Mouse (Mus musculus) limb, embryonic 12.5 days (tissue): ENCODE results near the gene Car7. TPM values are rescaled to one million over a fixed set of nuclear protein-coding genes. Genes with fewer than 3 reads are reported as not detected.
A peak's percentile ranks its signal among the peaks of the same experiment; 100 is the strongest.

ENCODE experiments used
- ATAC-seq: fragments of 200-750 bp; cut with Nextera tagmentation; 2 replicates; pipeline ENCODE4 v1.8.0; 2017; ENCODE audit warnings: low read depth, moderate TSS enrichment; ENCODE audit not compliant: insufficient number of reproducible peaks, insufficient read depth, low FRiP score, low TSS enrichment
- H3K27ac ChIP-seq: fragments of 300-500 bp; sonication (generic); 2 replicates; pipeline ENCODE4 v1.5.1; 2016; ENCODE audit warnings: mild to moderate bottlenecking, moderate library complexity
- H3K27me3 ChIP-seq: fragments of 300-500 bp; sonication (generic); 2 replicates; pipeline ENCODE4 v1.6.1; 2016; ENCODE audit warnings: mild to moderate bottlenecking, moderate library complexity
- H3K36me3 ChIP-seq: fragments of 300-500 bp; sonication (generic); 2 replicates; pipeline ENCODE4 v1.6.1; 2016; ENCODE audit warnings: mild to moderate bottlenecking, moderate library complexity
- H3K4me1 ChIP-seq: fragments of 300-500 bp; sonication (generic); replicated peaks from 2 replicates; pipeline ENCODE4 v1.6.1; 2016
- H3K4me2 ChIP-seq: fragments of 300-500 bp; sonication (generic); 2 replicates; pipeline ENCODE4 v1.6.1; 2016; ENCODE audit warnings: mild to moderate bottlenecking, moderate library complexity
- H3K4me3 ChIP-seq: fragments of 300-500 bp; sonication (generic); replicated peaks from 2 replicates; pipeline ENCODE4 v1.5.1; 2016; ENCODE audit warnings: mild to moderate bottlenecking
- H3K9ac ChIP-seq: fragments of 300-500 bp; sonication (generic); replicated peaks from 2 replicates; pipeline ENCODE4 v1.6.1; 2016; ENCODE audit warnings: mild to moderate bottlenecking, moderate library complexity
- H3K9me3 ChIP-seq: fragments of 300-500 bp; sonication (generic); 2 replicates; pipeline ENCODE4 v1.6.1; 2016; ENCODE audit warnings: mild to moderate bottlenecking, moderate library complexity
- WGBS: fragments of 180-500 bp; shearing (Covaris S2); methylation state at CpG from one replicate; pipeline ENCODE4 v1.1.7; 2016; 5-methylcytosine and 5-hydroxymethylcytosine counted together
- polyA plus RNA-seq: library from polyadenylated mRNA; unstranded; fragments of >200 nt; fragmentation: Nextera tagmentation; extraction: Ambion mirVana; gene quantifications from 2 replicates; pipeline ENCODE4 v1.2.1, GENCODE M21; 2016

Car7 gene
- polyA plus RNA-seq, 1 experiment from 2014 or later = 1.5 TPM

DNA sequence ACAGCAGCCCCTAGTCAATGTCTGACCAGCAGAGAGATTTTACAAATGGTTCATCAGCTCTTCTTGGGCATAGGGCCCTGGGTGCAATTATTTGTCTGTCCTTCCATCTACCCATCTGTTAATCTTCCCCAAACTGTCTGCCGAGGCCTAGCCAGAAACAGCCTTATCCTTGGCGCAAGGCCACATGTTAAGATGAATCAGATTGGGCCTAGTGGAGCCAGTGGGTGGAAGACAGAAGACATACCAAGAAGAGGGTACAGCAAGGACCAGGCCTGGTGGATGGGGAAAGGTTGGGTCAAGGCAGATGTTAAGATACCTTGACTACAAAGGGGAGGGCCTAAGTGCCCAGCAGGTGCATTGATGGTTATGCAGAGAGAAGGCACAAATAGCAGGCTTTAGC is 5.1 kb downstream of the Car7 start:
- no peaks in the 10 kb centered on the region for H3K9me3 ChIP-seq
- no peak for ATAC-seq
- peaks cover 68% of the 10 kb centered on the region for H3K27me3 ChIP-seq
- no peak overlapping the region for H3K4me2 ChIP-seq
- H3K9ac ChIP-seq = no peak overlapping the region
- H3K36me3 ChIP-seq = no peaks in the 10 kb centered on the region
- H3K4me3 ChIP-seq = no peak overlapping the region
- WGBS = 93% methylated on average over 2 of the region's 2 CpGs
- H3K27ac ChIP-seq = no peak overlapping the region
- peaks cover 20% of the 10 kb centered on the region for H3K4me1 ChIP-seq

DNA sequence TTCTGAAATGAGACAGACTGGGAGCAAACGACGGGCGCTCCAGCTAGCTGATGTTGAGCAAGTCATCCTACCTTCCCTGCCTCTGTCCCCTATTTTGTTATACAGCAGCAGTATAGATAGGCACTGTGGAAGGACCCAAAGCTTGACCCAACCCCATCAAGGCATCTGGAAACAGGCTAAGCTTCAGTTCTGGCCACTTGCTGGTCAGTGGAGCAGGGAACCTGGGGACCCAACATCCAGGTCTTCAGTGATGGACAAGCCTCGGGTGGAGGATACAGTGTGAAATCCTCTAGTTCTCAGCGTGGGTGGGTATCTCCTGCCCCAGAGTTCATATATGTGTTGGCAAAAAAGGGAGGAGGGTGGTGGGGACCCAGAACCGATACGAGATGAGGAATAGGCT is 5.7 kb downstream of the Car7 start:
- Histone ChIP-seq H3K27ac (no peak overlapping the region), H3K4me3 (peak overlapping the region; percentile 50), H3K27me3 (peaks cover 68% of the 10 kb centered on the region), H3K36me3 (no peaks in the 10 kb centered on the region), H3K9ac (no peak overlapping the region), H3K9me3 (no peaks in the 10 kb centered on the region), H3K4me1 (peaks cover 14% of the 10 kb centered on the region), H3K4me2 (peak overlapping the region; percentile 81)
- 31% methylated on average over 7 of the region's 7 CpGs for whole genome bisulfite sequencing
- no peak for ATAC-seq

DNA sequence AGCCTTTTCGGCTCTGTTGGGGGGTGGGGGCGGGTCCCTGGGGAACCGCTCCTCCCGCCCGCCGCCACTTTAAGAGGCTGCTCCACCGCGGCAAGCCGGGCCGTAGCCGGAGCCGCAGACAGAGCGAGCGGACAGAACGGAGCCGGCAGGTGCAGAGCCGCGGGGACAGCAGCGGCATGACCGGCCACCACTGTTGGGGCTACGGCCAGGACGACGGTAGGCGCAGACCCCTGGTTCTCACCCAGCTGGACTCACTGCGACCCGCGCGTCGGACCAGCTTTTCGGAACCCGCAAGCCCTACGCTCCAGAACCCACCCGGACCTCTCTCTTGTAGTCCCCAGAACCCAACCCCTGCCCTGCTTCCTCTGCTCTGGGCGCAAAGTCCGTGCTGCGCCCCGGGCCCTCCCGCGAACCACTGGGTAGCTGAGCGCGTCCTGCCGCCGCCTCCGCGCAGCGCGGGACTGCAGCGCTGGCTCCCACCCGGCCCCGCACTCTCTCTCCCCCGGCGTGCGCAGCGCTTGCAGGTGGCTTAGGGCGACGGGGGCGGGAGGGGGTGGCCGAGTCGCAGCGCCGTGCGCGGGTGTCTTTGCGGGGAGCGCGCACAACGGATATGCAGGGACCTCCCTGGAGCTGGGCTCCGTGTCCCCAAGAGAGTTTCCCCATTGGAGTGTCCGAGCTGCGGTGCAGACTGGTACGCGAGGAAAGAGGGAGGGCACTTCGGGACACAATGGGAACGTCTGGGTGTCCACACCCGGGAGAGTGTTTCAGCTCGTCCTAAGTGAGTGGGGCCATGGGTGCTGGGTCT is 6.4 kb downstream of the Car7 start:
- peaks cover 11% of the 10 kb centered on the region for H3K4me1 ChIP-seq
- under 1% methylated on average over 76 of the region's 76 CpGs for WGBS
- peak overlapping the region; percentile 50 for H3K4me3 ChIP-seq
- H3K36me3 ChIP-seq = no peaks in the 10 kb centered on the region
- peak; percentile 17; the same call in 1 of the 2 replicates for ATAC-seq
- H3K9me3 ChIP-seq = no peaks in the 10 kb centered on the region
- peak overlapping the region; percentile 54 for H3K9ac ChIP-seq
- peaks cover 68% of the 10 kb centered on the region for H3K27me3 ChIP-seq
- no peak overlapping the region for H3K27ac ChIP-seq
- H3K4me2 ChIP-seq = peak overlapping the region; percentile 81

DNA sequence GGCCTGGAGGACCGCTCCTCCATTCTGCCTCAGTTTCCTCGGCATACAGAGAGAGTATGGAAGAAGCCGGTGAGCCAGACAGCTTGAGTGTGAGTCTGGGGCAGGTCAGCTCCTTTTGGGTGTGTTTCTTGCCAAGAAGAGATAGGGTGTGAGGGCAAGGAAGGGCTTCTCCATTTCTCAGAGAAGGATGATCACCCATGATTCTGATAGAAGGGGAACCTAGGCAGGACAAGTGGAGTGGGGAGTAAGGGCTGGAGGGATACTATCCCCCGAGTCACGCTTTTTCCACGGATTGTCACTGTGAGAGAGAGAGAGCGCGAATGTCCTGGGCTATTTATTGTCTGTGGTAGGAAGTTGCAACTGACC is 7.0 kb downstream of the Car7 start:
- Histone ChIP-seq H3K4me1 (peaks cover 11% of the 10 kb centered on the region), H3K36me3 (no peaks in the 10 kb centered on the region), H3K4me3 (peak overlapping the region; percentile 50), H3K27me3 (peaks cover 68% of the 10 kb centered on the region), H3K9ac (no peak overlapping the region), H3K9me3 (no peaks in the 10 kb centered on the region), H3K4me2 (peak overlapping the region; percentile 81), H3K27ac (no peak overlapping the region)
- 15% methylated on average over 8 of the region's 8 CpGs for WGBS
- ATAC-seq = no peak

DNA sequence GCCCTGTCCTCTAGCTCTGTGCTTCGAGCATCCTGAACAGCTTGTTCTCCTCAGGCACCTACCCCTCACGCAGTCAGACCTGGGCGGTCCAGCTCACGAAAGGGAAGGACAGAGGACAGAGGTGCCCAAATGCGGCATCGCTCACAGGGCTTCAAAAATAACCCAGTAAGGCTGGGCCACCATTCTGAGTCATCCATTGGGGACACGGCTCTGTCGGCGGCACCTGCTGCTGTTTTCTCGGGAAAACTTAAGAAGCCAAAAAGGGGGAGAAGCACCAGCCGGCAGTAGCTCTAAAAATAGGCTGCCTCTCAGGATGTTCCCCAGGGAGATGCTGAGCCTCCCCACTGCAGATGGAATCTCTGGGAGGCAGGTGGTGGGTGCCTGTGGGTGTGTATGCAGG is 7.7 kb downstream of the Car7 start:
- peaks cover 11% of the 10 kb centered on the region for H3K4me1 ChIP-seq
- ATAC-seq = no peak
- no peak overlapping the region for H3K4me2 ChIP-seq
- H3K36me3 ChIP-seq = no peaks in the 10 kb centered on the region
- H3K27ac ChIP-seq = no peak overlapping the region
- WGBS = 15% methylated on average over 11 of the region's 11 CpGs
- no peak overlapping the region for H3K9ac ChIP-seq
- H3K9me3 ChIP-seq = no peaks in the 10 kb centered on the region
- no peak overlapping the region for H3K4me3 ChIP-seq
- peaks cover 67% of the 10 kb centered on the region for H3K27me3 ChIP-seq

DNA sequence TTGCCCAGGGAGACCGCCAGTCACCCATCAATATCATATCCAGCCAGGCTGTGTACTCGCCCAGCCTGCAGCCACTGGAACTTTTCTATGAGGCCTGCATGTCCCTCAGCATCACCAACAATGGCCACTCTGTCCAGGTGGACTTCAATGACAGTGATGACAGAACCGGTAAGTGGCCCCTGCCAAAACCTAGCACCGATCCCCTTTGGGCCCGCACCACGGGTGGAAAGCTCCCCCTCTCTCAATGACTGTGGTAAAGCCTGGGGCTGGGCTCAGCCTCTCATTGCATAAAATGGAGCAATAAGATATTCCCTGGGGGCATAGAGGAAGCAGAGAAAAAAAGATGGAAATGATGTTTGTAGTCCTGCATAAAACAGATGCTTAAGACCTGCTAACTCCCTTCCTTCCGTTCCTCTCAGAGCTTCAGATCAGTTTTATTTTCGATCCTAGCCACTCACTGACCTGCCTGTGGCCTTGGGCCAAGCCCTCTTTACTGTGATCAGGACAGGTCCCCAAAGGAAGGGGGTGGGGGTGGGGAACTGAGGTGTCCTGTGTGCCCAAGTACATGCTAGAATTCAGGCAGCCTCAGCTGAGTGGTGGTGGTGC is 9.1 kb downstream of the Car7 start:
- H3K4me1 ChIP-seq = peaks cover 11% of the 10 kb centered on the region
- peaks cover 60% of the 10 kb centered on the region for H3K27me3 ChIP-seq
- H3K9ac ChIP-seq = no peak overlapping the region

DNA sequence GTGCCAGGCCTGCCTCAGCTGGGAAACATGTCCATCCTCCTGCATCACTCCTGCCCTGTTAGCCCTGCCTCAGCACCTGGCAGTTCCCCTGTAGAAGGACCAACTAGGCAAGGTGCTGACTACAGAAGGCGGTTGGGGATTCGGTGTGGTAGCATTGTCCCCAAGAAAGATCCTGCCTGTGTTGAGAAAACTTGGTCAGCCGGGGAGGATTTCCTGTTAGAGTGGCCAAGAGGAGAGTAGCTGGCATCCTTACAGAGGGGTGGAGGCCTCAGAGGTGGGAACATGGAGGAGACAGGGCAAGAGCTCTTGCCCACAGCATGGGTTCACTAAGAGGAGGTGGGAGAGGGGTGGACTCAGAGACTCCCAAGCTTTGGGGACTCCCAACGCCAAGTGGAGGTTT is 20.7 kb downstream of the Car7 start:
- no peak overlapping the region for H3K4me2 ChIP-seq
- no peak overlapping the region for H3K9ac ChIP-seq
- 89% methylated on average over 4 of the region's 4 CpGs for WGBS
- H3K4me1 ChIP-seq = peaks cover 5% of the 10 kb centered on the region
- no peak overlapping the region for H3K27ac ChIP-seq
- H3K36me3 ChIP-seq = no peaks in the 10 kb centered on the region
- ATAC-seq = no peak
- H3K27me3 ChIP-seq = no peaks in the 10 kb centered on the region
- H3K4me3 ChIP-seq = no peak overlapping the region
- H3K9me3 ChIP-seq = no peaks in the 10 kb centered on the region

More for the DNA sequence above, 9.1 kb downstream of the Car7 start:
- Histone ChIP-seq H3K4me2 (no peak overlapping the region), H3K36me3 (no peaks in the 10 kb centered on the region), H3K4me3 (no peak overlapping the region), H3K27ac (no peak overlapping the region), H3K9me3 (no peaks in the 10 kb centered on the region)
- no peak for ATAC-seq
- 81% methylated on average over 8 of the region's 8 CpGs for WGBS

DNA sequence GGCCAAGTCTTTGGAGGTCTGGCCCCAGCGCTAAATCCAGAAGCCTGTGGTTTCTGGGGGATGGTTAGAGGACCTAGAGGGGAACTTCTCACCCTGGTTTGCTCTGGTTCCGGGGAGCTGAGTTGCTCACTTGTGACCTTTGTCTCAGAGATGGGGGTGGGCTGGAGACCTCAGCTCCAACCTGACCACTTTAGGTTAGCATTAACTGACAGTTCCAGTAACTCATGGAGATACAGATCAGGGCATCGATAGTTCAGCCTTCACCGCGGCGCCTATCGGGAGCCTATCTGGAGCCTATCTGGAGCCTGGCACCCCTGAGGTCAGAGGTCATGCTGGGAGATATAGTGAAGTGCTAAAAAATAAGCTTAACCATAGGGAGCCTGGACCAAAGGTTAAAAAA is 22.7 kb downstream of the Car7 start:
- H3K9me3 ChIP-seq = no peaks in the 10 kb centered on the region
- H3K4me2 ChIP-seq = no peak overlapping the region
- ATAC-seq = no peak
- no peak overlapping the region for H3K9ac ChIP-seq
- no peak overlapping the region for H3K27ac ChIP-seq
- H3K27me3 ChIP-seq = no peaks in the 10 kb centered on the region
- no peak overlapping the region for H3K4me3 ChIP-seq
- no peaks in the 10 kb centered on the region for H3K4me1 ChIP-seq
- no peaks in the 10 kb centered on the region for H3K36me3 ChIP-seq
- 77% methylated on average over 7 of the region's 7 CpGs for WGBS

DNA sequence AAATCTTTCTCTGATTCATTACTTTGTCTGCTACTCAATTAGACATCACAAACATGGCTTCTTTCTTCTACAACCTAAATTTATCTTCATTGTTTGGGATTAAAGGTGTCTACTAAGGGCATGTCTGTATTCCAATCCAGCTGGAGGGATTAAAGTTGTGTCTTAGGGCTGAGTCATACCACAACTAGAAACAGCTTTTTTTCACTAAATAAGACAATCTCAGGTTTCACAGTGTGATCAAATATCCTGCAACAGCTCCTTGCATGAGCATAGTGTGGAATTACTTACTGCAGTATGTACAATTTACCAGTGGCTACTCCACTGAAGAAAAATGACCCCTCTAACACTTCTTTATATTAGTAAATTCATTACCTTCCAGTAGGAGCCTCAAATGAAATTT is 26.2 kb downstream of the Car7 start:
- Histone ChIP-seq H3K4me3 (no peak overlapping the region), H3K27me3 (no peaks in the 10 kb centered on the region), H3K4me1 (no peaks in the 10 kb centered on the region), H3K4me2 (no peak overlapping the region), H3K9me3 (no peaks in the 10 kb centered on the region), H3K27ac (no peak overlapping the region), H3K36me3 (no peaks in the 10 kb centered on the region), H3K9ac (no peak overlapping the region)
- no peak for ATAC-seq

DNA sequence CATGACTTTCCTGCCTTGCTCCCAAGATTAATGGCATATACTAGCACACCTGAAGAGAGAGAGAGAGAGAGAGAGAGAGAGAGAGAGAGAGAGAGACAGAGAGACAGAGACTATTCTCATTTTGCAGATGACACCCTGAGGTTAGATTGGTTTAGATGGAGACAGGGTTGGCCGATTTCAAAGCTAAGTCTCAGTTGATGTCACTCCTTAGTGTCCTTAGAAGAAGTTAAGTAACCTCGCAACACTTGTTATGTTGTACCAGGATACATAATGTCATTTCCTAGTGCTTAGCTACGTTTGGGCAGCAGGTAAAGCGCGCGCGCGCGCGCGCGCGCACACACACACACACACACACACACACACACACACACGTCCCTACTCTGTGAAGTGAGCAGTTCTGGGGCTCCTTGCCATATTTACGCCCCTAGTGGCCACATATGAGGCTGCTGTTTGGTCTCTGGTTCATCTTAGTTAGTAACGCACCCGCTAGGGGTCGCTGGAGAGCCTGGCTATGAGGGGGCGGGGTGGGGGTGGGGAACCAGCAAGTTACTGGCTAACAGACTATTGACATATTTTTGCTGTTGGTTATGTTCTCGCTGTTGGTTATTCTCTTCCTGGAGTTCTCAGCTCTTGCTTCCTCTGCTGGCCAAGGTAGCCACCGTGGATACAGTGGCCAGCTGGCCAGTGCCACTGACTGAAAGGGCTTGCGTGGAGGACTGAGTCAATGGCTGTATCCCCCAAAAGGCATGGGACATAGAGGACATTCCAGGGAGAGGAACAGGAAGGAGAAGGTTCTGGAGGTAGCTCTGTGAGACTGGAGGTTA is 30.4 kb downstream of the Car7 start:
- H3K4me2 ChIP-seq = no peak overlapping the region
- no peaks in the 10 kb centered on the region for H3K27me3 ChIP-seq
- no peak overlapping the region for H3K4me3 ChIP-seq
- ATAC-seq = peak; percentile 79; the same call in 1 of the 2 replicates
- no peak overlapping the region for H3K27ac ChIP-seq
- H3K36me3 ChIP-seq = no peaks in the 10 kb centered on the region
- no peaks in the 10 kb centered on the region for H3K9me3 ChIP-seq
- 25% methylated on average over 22 of the region's 22 CpGs for WGBS
- H3K4me1 ChIP-seq = no peaks in the 10 kb centered on the region
- no peak overlapping the region for H3K9ac ChIP-seq

DNA sequence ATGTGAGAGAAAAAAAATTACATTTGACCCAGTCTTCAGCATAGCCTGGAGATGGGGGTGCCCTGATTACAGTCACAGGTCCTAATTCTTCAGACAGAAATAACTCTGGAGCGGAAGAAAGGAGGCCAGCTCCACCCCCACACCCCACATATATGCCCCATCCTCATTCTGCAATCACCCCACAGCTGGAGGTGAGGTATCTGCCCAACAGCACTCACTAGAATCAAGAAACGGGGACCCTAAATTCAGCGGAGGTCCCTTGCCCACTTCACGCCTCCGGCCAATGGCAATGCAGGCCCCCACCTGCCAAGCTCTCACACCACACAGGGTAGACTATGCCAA is 30.9 kb downstream of the Car7 start:
- Histone ChIP-seq H3K27me3 (peaks cover 2% of the 10 kb centered on the region; the same call in 1 of the 2 replicates), H3K4me2 (no peak overlapping the region), H3K27ac (no peak overlapping the region), H3K36me3 (no peaks in the 10 kb centered on the region), H3K9me3 (no peaks in the 10 kb centered on the region), H3K4me3 (no peak overlapping the region), H3K4me1 (no peaks in the 10 kb centered on the region), H3K9ac (no peak overlapping the region)
- ATAC-seq = no peak
- 95% methylated on average over 5 of the region's 5 CpGs for WGBS
